Mouse (Mus musculus): ENCODE measurements around the gene Gm28042. TPM values are rescaled to one million over a fixed set of nuclear protein-coding genes. Genes with fewer than 3 reads are reported as not detected.

The Gm28042 gene
- polyA plus RNA-seq, 1 experiment from 2014 or later: 4.3 TPM

GRCm38 (mm10) chr2:120046486-120047310 is 19.4 kb downstream of the Gm28042 start:
- Histone ChIP-seq H3K27ac (replicated peaks) (no peak overlapping the region), H3K36me3 (ENCODE audit: control insufficient read depth, insufficient read depth, low read length) (no peaks in the 10 kb centered on the region), H3K4me1 (replicated peaks; ENCODE audit: control insufficient read depth, insufficient read depth) (peaks cover 3% of the 10 kb centered on the region; the same call in 1 of the 2 replicates), H3K4me3 (ENCODE audit: low read depth, low read length) (no peak overlapping the region), H3K9ac (ENCODE audit: low read length) (no peak overlapping the region), H3K9me3 (ENCODE audit: control insufficient read depth, low read length) (no peaks in the 10 kb centered on the region), H3K4me2 (replicated peaks; ENCODE audit: low read depth) (no peak overlapping the region), H3K27me3 (ENCODE audit: control insufficient read depth, insufficient read depth, low read length) (no peaks in the 10 kb centered on the region)
- ATAC-seq (ENCODE audit: low FRiP score, low TSS enrichment) (peak; percentile 65), DNase-seq (ENCODE audit: low spot score) (peak; percentile 64)
- WGBS: 53% methylated on average over 14 of the region's 14 CpGs
- TF ChIP-seq EP300 (optimal IDR thresholded peaks at IDR 0.05): no peak
- TF ChIP-seq CTCF (IDR thresholded peaks at IDR 0.05; ENCODE audit: low read depth): no peak

- H3K27me3 ChIP-seq (ENCODE audit: control insufficient read depth, insufficient read depth, low read length): no peaks in the 10 kb centered on the region
- ATAC-seq (ENCODE audit: low FRiP score, low TSS enrichment) (no peak), DNase-seq (ENCODE audit: low spot score) (no peak)
- TF ChIP-seq EP300 (optimal IDR thresholded peaks at IDR 0.05) (no peak), CTCF (IDR thresholded peaks at IDR 0.05; ENCODE audit: low read depth) (no peak)
- H3K4me2 ChIP-seq (replicated peaks; ENCODE audit: low read depth): no peak overlapping the region
- H3K36me3 ChIP-seq (ENCODE audit: control insufficient read depth, insufficient read depth, low read length): no peaks in the 10 kb centered on the region
- no peaks in the 10 kb centered on the region for H3K9me3 ChIP-seq (ENCODE audit: control insufficient read depth, low read length)
- no peak overlapping the region for H3K9ac ChIP-seq (ENCODE audit: low read length)
- H3K27ac ChIP-seq (replicated peaks): no peak overlapping the region
- H3K4me1 ChIP-seq (replicated peaks; ENCODE audit: control insufficient read depth, insufficient read depth): peaks cover 3% of the 10 kb centered on the region; the same call in 1 of the 2 replicates
- no peak overlapping the region for H3K4me3 ChIP-seq (ENCODE audit: low read depth, low read length)
- WGBS: 80% methylated on average over 9 of the region's 9 CpGs
Observed at GRCm38 (mm10) chr2:120048173-120048572, 20.9 kb downstream of the Gm28042 start.

GRCm38 (mm10) chr2:120049632-120050274 is 22.5 kb downstream of the Gm28042 start:
- Histone ChIP-seq H3K27ac (replicated peaks) (no peak overlapping the region), H3K9me3 (ENCODE audit: control insufficient read depth, low read length) (no peaks in the 10 kb centered on the region), H3K36me3 (ENCODE audit: control insufficient read depth, insufficient read depth, low read length) (no peaks in the 10 kb centered on the region), H3K9ac (ENCODE audit: low read length) (no peak overlapping the region), H3K4me1 (replicated peaks; ENCODE audit: control insufficient read depth, insufficient read depth) (peaks cover under 1% of the 10 kb centered on the region; the same call in 1 of the 2 replicates), H3K4me2 (replicated peaks; ENCODE audit: low read depth) (no peak overlapping the region), H3K4me3 (ENCODE audit: low read depth, low read length) (no peak overlapping the region), H3K27me3 (ENCODE audit: control insufficient read depth, insufficient read depth, low read length) (no peaks in the 10 kb centered on the region)
- DNase-seq (ENCODE audit: low spot score): peak; percentile 75
- 59% methylated on average over 10 of the region's 10 CpGs for WGBS
- ATAC-seq (ENCODE audit: low FRiP score, low TSS enrichment): peak; percentile 61
- TF ChIP-seq CTCF (IDR thresholded peaks at IDR 0.05; ENCODE audit: low read depth) (peak; percentile 83), EP300 (optimal IDR thresholded peaks at IDR 0.05) (no peak)

- Histone ChIP-seq H3K4me3 (ENCODE audit: low read depth, low read length) (no peak overlapping the region), H3K4me1 (replicated peaks; ENCODE audit: control insufficient read depth, insufficient read depth) (no peaks in the 10 kb centered on the region), H3K27ac (replicated peaks) (no peak overlapping the region), H3K36me3 (ENCODE audit: control insufficient read depth, insufficient read depth, low read length) (no peaks in the 10 kb centered on the region), H3K4me2 (replicated peaks; ENCODE audit: low read depth) (no peak overlapping the region), H3K9me3 (ENCODE audit: control insufficient read depth, low read length) (no peaks in the 10 kb centered on the region), H3K27me3 (ENCODE audit: control insufficient read depth, insufficient read depth, low read length) (no peaks in the 10 kb centered on the region), H3K9ac (ENCODE audit: low read length) (no peak overlapping the region)
- TF ChIP-seq EP300 (optimal IDR thresholded peaks at IDR 0.05) (no peak), CTCF (IDR thresholded peaks at IDR 0.05; ENCODE audit: low read depth) (no peak)
- DNase-seq (ENCODE audit: low spot score) (no peak), ATAC-seq (ENCODE audit: low FRiP score, low TSS enrichment) (no peak)
- 54% methylated on average over 6 of the region's 6 CpGs for WGBS
Observed at GRCm38 (mm10) chr2:120051405-120051804, 24.1 kb downstream of the Gm28042 start.

- H3K9ac ChIP-seq (ENCODE audit: low read length): no peak overlapping the region
- no peak overlapping the region for H3K4me3 ChIP-seq (ENCODE audit: low read depth, low read length)
- H3K36me3 ChIP-seq (ENCODE audit: control insufficient read depth, insufficient read depth, low read length): no peaks in the 10 kb centered on the region
- no peaks in the 10 kb centered on the region for H3K27me3 ChIP-seq (ENCODE audit: control insufficient read depth, insufficient read depth, low read length)
- ATAC-seq (ENCODE audit: low FRiP score, low TSS enrichment) (no peak), DNase-seq (ENCODE audit: low spot score) (no peak)
- TF ChIP-seq EP300 (optimal IDR thresholded peaks at IDR 0.05) (no peak), CTCF (IDR thresholded peaks at IDR 0.05; ENCODE audit: low read depth) (no peak)
- no peaks in the 10 kb centered on the region for H3K9me3 ChIP-seq (ENCODE audit: control insufficient read depth, low read length)
- no peak overlapping the region for H3K27ac ChIP-seq (replicated peaks)
- H3K4me1 ChIP-seq (replicated peaks; ENCODE audit: control insufficient read depth, insufficient read depth): no peaks in the 10 kb centered on the region
- WGBS: 85% methylated on average over 12 of the region's 12 CpGs
- H3K4me2 ChIP-seq (replicated peaks; ENCODE audit: low read depth): no peak overlapping the region
Observed at GRCm38 (mm10) chr2:120054771-120055552, 27.7 kb downstream of the Gm28042 start.

All from stomach, postnatal 0 days (tissue).